Mouse (Mus musculus): ENCODE measurements around the gene Slc41a2. TPM values are rescaled to one million over a fixed set of nuclear protein-coding genes. Genes with fewer than 3 reads are reported as not detected.
"Not testable (repeated sequence)": the region's sequence is repeated elsewhere in the genome, so short reads cannot be mapped to it uniquely, and the experiment has no call there.

Slc41a2 gene
- 1 to 10 TPM in 1 of 2 experiments, under 1 TPM in 1; 0.29 to 1.1 TPM for polyA plus RNA-seq (2017; shearing (Covaris generic))

DNA sequence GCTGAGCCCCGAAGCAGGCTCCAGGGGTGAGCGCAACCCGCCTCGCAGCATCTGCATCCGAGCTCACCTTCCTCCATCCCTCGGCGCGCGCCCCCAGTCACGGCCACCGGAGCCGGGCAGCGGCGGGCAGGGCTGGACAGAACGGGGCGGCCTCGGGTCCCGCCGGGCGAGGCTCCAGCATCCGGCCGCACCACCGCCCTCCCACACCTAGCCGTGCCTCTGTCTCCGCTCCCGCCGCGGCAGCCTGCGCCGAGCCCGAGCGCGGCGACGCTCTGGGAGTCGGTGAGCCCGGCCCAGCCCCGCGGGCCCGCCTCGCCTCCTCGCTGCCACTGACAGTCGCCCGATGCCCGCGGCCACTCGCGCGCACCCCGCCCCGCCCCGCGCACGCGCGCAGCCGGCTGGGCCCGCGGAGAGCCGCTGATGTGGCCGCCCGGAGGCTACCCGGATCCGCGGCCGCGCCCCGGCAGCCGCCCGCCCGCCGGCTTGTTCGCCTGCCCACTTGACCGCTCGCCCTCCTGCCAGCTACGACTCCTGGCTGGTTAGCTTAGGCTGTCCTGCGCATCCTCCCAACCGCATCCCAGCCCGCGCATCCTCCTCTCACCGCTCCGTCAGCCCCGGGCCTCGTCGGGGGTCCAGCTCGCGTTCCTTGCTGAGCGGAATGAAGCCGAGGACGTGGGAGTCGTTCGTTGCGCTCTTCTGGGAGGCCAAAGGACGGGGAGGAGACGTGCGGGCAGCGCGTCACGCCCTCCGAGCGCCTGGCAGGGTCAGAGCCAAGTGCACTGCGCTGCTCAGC, at the start of gene Slc41a2:
TSS of gene Slc41a2 (minus strand) at position 724 of the 793 bp plus-strand sequence.
- peak; percentile 42 for ATAC-seq

DNA sequence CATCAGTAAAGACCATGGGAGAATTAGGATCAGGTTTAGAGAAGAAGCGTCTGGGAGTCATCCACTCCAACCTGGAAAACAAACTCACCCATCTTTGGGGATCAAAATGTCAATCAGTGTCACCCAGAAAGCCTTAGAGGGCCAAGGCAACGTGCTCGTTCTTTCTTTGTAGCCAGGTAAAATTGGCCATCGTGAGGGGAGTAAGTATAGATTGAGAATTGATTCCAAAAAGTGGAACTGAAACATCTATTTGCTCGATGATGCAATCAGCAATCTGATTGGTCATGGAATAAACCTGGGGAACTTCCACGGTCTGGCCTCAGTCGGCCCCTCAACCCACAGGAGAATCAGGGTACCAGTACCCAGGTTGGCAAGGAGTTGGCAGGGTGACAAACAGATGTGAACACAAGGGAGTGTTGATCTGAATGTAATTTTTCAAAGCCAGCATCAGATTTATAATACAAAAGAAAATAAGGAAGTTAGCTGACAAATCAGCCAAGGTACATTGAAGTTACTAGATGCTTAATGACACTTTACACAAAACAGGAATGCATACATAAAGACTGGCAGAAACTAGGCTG, 47.7 kb upstream of the Slc41a2 start:
- no peak for ATAC-seq

DNA sequence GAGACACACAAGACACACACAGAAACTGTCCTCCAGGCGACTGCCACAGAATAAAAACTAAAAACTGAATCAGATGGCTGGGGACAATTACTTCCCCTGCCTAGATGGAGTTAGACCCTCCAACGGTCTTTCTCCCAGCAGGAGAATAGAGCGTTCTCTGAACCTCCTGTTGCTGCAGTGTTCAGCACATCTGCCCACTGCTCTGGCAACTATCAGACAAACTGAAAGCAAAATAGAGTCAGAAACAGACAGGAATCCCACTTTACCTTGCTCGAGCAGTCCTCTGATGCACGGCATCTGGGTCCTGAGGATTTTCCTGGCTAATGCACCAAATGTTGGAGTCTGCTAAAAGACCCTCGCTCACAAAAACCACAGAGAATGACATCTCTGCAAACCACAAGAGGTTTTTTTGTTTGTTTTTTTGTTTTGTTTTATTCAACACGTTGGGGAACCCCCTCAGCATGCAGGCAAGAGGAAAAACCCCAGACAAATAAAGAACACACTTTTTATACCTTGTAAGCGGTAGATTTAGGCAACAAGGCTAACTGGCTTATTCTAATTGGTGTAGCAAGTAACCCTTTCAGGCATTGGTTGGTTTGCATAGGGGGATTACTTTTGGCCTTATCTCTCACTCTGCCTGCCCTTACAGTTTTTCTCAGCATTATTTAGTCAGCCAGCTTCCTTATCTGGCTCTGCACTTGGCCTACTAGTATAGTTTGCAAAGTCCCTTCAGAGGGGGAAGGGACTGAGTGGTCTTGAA, 47.0 kb upstream of the Slc41a2 start:
- no peak for ATAC-seq

DNA sequence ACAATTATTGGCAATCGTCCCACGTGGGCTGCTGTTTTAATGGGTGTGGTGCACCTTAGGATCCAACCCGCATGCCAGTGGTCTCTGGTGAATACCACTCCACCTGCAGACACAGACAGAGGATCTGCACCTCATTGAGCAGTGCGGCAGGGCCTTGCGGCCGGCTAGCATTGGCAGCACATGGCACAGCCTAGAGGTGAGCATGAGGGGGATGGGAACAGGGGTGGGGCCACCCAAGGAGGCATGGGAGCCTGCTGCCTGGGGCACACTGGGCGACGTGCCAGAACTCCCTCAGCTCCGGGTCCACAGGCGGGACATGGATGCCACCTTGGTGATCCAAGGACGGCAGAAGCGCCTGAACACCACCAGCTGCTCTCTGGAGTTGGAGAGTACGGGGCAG, 46.2 kb upstream of the Slc41a2 start:
- no peak for ATAC-seq

DNA sequence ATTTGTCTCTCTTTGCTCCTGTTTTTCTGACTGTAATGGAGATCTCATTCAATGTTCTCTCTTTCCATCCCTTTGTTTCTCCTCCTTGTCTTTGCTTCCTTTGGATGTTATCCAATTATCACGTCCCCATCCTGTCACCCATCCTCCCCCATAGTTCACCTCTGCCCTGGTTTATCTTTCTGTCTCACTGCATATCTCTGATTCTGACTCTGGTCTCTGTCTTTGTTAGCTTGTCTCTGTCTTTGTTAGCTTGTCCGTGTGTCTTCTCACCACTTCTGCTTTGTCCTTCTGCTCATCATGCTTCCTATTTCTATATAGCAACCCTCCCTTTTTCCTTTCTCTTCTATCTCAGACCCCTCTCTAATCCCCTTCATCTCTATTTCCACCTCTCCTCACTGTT, 45.3 kb upstream of the Slc41a2 start:
- no peak for ATAC-seq

- ATAC-seq, result no peak
Measured at GRCm38 (mm10) chr10:83382528-83382927, 44.8 kb upstream of the Slc41a2 start.

DNA sequence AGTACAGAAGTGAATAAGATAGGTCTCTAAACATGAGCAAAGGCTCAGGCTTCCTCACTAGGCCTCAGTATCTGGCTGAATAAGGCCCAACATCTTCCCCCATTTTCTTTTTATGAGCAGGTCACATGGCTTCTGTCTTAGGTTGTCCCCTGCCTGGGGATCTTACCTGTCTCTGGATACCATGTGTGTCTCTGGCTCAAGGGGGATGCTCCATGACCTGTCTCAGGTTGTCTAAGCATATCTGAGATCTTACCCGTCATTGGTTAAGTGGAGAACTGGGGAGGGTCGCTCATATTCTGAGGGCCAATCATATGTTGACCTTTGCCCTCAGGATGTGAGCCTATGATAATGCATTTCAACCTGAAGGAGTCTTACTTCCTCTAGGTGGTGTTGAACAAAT, 42.8 kb upstream of the Slc41a2 start:
- no peak for ATAC-seq

DNA sequence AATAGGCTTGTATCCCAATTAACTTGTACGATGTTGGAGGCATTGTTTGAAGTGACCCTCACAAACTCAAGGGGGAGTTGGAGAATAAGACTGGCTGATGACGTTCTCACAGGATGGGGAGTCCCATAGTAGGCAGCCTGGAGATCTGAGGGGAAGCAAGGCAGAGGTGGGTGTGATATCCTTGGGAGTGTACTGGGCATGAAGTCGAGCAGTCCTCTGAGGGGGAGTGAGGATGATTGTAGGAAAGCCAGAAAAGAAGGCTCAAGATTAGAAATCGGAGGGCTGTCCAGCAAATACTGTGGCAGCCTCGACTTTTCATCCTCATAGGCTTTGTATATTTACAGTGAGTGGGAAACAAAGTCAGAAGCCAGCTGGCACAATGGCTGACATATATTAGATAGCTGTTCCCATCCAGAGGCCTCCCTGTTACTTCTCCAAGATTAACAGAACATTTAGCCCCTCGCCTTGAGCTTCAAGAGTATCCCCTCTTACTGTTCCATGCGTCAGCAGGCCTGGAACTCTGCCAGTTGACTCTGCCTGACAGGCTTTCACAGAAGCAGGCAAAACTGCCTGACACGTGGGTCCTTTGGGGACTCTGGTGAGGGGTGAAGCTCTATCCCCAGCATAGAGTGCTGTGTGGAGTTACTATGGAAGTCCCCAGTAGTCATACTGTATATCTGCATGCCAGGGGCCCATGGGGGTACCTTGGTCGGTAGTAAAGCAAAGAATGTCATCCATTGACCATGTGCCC, 40.6 kb upstream of the Slc41a2 start:
- no peak for ATAC-seq

- no peak for ATAC-seq
Measured at GRCm38 (mm10) chr10:83376911-83377682, 39.4 kb upstream of the Slc41a2 start.

DNA sequence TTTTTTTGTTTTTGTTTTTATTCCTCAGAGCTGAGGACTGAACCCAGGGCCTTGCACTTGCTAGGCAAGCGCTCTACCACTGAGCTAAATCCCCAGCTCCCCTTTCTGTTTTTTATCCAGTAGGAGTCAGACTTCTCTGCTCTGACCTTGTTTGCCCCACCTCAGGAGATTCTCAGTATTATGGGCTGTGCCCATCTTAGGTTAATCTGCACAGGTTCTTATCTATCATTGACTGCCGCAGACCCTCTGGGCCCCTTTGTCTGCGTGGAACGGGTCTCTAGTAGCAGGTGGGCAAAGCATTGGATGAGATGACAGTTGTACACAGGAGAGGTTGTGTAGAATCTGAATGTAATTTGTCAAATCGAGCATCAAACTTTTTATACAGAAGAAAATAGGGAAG, 37.8 kb upstream of the Slc41a2 start:
- ATAC-seq, result not testable (repeated sequence)

- no peak for ATAC-seq
Measured at GRCm38 (mm10) chr10:83374045-83374656, 36.5 kb upstream of the Slc41a2 start.

- no peak for ATAC-seq
Measured at GRCm38 (mm10) chr10:83368918-83369317, 31.2 kb upstream of the Slc41a2 start.

- ATAC-seq, result no peak
Measured at GRCm38 (mm10) chr10:83363451-83363850, 25.8 kb upstream of the Slc41a2 start.

DNA sequence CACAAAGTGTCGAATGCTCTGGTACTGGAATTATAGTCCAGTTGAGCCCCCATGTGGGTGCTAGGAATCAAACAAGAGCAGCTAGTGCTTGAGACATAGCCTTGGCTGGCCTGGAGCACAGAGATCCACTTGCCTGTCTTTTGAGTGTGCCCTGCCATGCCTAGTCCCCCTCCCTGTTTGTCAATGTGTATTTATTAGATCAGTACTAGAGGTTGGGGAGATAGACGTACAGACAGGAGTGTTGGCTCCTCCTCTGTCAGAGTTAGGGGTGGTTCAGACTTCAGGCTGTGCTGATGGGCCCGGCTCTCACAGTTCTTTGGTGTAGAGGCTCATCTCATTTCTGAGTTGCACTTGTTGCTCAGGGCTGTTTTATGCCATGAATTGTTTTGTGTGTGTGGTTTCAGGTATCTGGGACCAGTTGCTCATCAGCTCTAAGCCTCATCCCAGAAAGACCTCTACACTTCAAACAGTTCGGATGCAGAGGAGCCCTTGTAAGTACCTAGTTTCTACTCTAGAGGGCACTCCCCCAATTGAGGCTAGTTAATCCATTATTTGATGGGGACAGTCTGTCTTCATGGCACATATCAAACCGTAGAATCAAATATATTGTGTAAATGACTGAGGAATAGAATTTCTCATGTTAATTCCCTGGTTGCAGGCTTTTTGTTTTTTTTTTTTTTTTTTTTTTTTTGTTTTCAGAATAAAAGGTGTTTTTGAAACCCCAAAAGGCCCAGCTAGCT, 24.1 kb upstream of the Slc41a2 start:
- ATAC-seq, result peak; percentile 41

GRCm38 (mm10) chr10:83360356-83360755, 22.7 kb upstream of the Slc41a2 start:
- peak; percentile 25 for ATAC-seq

DNA sequence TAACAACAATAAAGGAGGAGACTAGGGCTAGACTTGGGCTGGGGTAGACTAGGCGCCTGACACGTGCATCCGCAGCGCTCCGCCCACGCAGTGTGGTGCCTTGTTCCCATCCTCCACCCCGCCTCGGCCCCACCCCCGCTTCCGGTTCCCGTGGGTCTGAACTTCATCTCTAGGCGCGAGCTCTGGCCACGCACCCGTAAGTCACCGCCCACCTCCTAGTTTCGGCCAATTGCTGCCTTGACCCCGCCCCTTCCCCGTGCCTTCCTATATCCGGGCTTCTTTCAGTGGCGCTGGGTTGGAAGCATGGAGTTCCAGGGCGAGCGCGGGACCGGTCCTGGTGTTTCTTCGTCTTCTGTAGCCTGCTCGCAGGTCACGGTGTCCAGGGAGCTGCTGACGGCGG, 22.3 kb upstream of the Slc41a2 start, which contains the start of gene D10Wsu102e:
TSS of gene D10Wsu102e (plus strand) at position 266 of the 400 bp plus-strand sequence.
- peak; percentile 94 for ATAC-seq

- no peak for ATAC-seq
Measured at GRCm38 (mm10) chr10:83359451-83359850, 21.8 kb upstream of the Slc41a2 start.

- ATAC-seq, result no peak
Measured at GRCm38 (mm10) chr10:83356416-83356815, 18.7 kb upstream of the Slc41a2 start.

DNA sequence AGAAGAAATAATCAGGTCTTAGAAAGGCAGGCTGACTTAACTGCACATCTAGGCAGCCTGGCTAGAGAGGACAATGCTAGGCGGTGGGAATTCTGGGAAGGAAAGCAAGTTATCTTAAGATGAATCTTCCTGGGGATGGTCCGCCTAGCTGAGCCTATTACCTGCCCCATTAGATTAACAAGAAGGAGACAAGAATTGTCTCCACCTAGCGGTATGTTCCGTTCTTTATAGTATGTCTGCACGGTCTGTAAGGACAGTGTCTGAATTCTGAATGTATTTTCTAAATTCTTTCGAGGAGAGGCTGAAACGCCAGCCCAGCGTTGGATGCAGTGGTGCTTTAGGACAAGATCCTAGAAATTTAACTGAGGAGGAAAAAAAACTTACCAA, 16.6 kb upstream of the Slc41a2 start:
- no peak for ATAC-seq

DNA sequence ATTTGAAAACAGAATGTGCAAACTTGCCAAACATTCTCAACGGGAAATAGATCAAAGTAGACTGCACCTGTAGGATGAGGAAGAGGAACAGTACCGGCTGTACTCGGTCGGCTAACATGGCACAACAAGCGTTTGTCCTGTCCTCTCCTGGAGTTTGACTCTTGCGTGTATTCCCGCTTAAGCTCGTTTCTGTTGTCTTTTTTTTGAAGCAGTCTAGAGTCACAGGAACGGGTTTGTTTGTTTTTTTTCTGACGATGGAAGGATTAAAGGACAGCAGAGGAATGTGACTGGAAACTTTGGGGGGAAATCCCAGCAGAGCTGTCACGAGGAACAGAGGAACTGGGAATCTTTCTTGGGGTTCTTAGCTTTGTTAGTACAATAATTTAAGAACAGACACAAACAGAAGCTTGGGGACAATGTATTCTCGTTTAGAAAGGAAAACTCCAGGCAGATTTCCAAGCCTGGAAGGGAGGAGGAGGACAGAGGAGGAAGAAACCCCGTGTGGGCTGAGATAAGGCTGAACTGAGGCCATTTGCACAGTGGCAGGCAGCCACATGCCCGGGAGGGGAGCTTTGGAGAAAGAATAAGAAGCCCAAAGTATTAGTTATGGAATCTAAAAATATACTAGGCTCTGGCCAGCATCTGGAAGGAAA, 16.1 kb upstream of the Slc41a2 start:
- no peak for ATAC-seq

All from activated CD4-positive, CD25-positive, alpha-beta regulatory T cell, adult 4 months (primary cell).